Mouse (Mus musculus) limb, embryonic 13.5 days (tissue): ENCODE data around the gene B4galt2. TPM values are rescaled to one million over a fixed set of nuclear protein-coding genes. Genes with fewer than 3 reads are reported as not detected.

Experiments
- ATAC-seq: fragments of 200-750 bp; cut with Nextera tagmentation; 2 replicates; pipeline ENCODE4 v1.8.0; 2017; ENCODE audit warnings: low read depth, moderate number of reproducible peaks, moderate TSS enrichment; ENCODE audit not compliant: low FRiP score
- H3K27ac ChIP-seq: fragments of 300-500 bp; sonication (generic); 2 replicates; pipeline ENCODE4 v1.5.1; 2015; ENCODE audit warnings: inconsistent platforms, mild to moderate bottlenecking, moderate library complexity
- H3K27me3 ChIP-seq: fragments of 300-500 bp; sonication (generic); 2 replicates; pipeline ENCODE4 v1.6.1; 2015; ENCODE audit warnings: mild to moderate bottlenecking, inconsistent platforms
- H3K36me3 ChIP-seq: fragments of 300-500 bp; sonication (generic); 2 replicates; pipeline ENCODE4 v1.6.1; 2015; ENCODE audit warnings: inconsistent platforms, mild to moderate bottlenecking, moderate library complexity
- H3K4me1 ChIP-seq: fragments of 300-500 bp; sonication (generic); 2 replicates; pipeline ENCODE4 v1.6.1; 2015; ENCODE audit warnings: inconsistent platforms
- H3K4me2 ChIP-seq: fragments of 300-500 bp; sonication (generic); replicated peaks from 2 replicates; pipeline ENCODE4 v1.6.1; 2015; ENCODE audit warnings: inconsistent platforms, mild to moderate bottlenecking, moderate library complexity
- H3K4me3 ChIP-seq: fragments of 300-500 bp; sonication (generic); 2 replicates; pipeline ENCODE4 v1.5.1; 2015; ENCODE audit warnings: moderate library complexity, mild to moderate bottlenecking, inconsistent platforms
- H3K9ac ChIP-seq: fragments of 300-500 bp; sonication (generic); 2 replicates; pipeline ENCODE4 v1.6.1; 2015; ENCODE audit warnings: mild to moderate bottlenecking, inconsistent platforms
- H3K9me3 ChIP-seq: fragments of 300-500 bp; sonication (generic); 2 replicates; pipeline ENCODE4 v1.6.1; 2016; ENCODE audit warnings: inconsistent platforms
- WGBS: fragments of 180-500 bp; shearing (Covaris S2); methylation state at CpG from one replicate; pipeline ENCODE4 v1.1.7; 2015; 5-methylcytosine and 5-hydroxymethylcytosine counted together
- polyA plus RNA-seq: library from polyadenylated mRNA; unstranded; fragments of >200 nt; fragmentation: Nextera tagmentation; extraction: Ambion mirVana; gene quantifications from 2 replicates; pipeline ENCODE4 v1.2.1, GENCODE M21; 2015

The B4galt2 gene
- polyA plus RNA-seq, 1 experiment from 2014 or later, result 32.8 TPM

- ATAC-seq, result no peak
- Histone ChIP-seq H3K4me1 (peaks cover 28% of the 10 kb centered on the region), H3K9ac (no peak overlapping the region), H3K4me2 (no peak overlapping the region), H3K4me3 (no peak overlapping the region), H3K36me3 (peaks cover 2% of the 10 kb centered on the region), H3K9me3 (no peaks in the 10 kb centered on the region), H3K27ac (no peak overlapping the region), H3K27me3 (no peaks in the 10 kb centered on the region)
- 86% methylated on average over 4 of the region's 4 CpGs for WGBS
Observed at GRCm38 (mm10) chr4:117917402-117917801, 34.1 kb upstream of the B4galt2 start.

GRCm38 (mm10) chr4:117916386-117916785, 33.1 kb upstream of the B4galt2 start:
- 89% methylated on average over 5 of the region's 5 CpGs for WGBS
- no peak overlapping the region for H3K27ac ChIP-seq
- 0 out of 2 replicates have a peak overlapping the region, but pooled peaks have one; percentile 100 for H3K4me2 ChIP-seq
- H3K4me1 ChIP-seq, result peaks cover 28% of the 10 kb centered on the region
- H3K27me3 ChIP-seq, result no peaks in the 10 kb centered on the region
- no peak overlapping the region for H3K9ac ChIP-seq
- no peak overlapping the region for H3K4me3 ChIP-seq
- no peak for ATAC-seq
- H3K9me3 ChIP-seq, result no peaks in the 10 kb centered on the region
- peaks cover 12% of the 10 kb centered on the region for H3K36me3 ChIP-seq

- Histone ChIP-seq H3K36me3 (peaks cover 20% of the 10 kb centered on the region), H3K27ac (no peak overlapping the region), H3K27me3 (no peaks in the 10 kb centered on the region), H3K4me2 (peak overlapping the region; percentile 100), H3K9me3 (no peaks in the 10 kb centered on the region), H3K4me1 (peaks cover 28% of the 10 kb centered on the region), H3K4me3 (peak overlapping the region; percentile 80), H3K9ac (peak overlapping the region; percentile 92)
- no peak for ATAC-seq
- 5% methylated on average over 19 of the region's 19 CpGs for WGBS
Observed at GRCm38 (mm10) chr4:117915489-117916105, 32.3 kb upstream of the B4galt2 start.

GRCm38 (mm10) chr4:117914591-117915442, 31.5 kb upstream of the B4galt2 start, which contains the start of gene Ipo13:
TSS of gene Ipo13 (minus strand) at chr4:117914999.
- Histone ChIP-seq H3K27me3 (no peaks in the 10 kb centered on the region), H3K36me3 (peaks cover 27% of the 10 kb centered on the region), H3K4me3 (peak within 1 kb of the TSS; percentile 80), H3K9me3 (no peaks in the 10 kb centered on the region), H3K4me1 (peaks cover 28% of the 10 kb centered on the region), H3K27ac (peak within 1 kb of the TSS; percentile 75; the same call in 1 of the 2 replicates), H3K9ac (peak within 1 kb of the TSS; percentile 92), H3K4me2 (peak within 1 kb of the TSS; percentile 100)
- under 1% methylated on average over 61 of the region's 61 CpGs for WGBS
- peak; percentile 95 for ATAC-seq

GRCm38 (mm10) chr4:117914031-117914430, 30.7 kb upstream of the B4galt2 start:
- Histone ChIP-seq H3K9me3 (no peaks in the 10 kb centered on the region), H3K4me3 (peak overlapping the region; percentile 80), H3K4me1 (peaks cover 32% of the 10 kb centered on the region), H3K27ac (no peak overlapping the region), H3K27me3 (no peaks in the 10 kb centered on the region), H3K36me3 (peaks cover 34% of the 10 kb centered on the region), H3K4me2 (peak overlapping the region; percentile 100), H3K9ac (peak overlapping the region; percentile 92)
- 0 out of 2 replicates have a peak, but pooled peaks have one; percentile 1 for ATAC-seq
- WGBS, result 17% methylated on average over 8 of the region's 8 CpGs

- Histone ChIP-seq H3K27ac (no peak overlapping the region), H3K9ac (peak overlapping the region; percentile 92), H3K4me1 (peaks cover 37% of the 10 kb centered on the region), H3K4me2 (peak overlapping the region; percentile 100), H3K36me3 (peaks cover 38% of the 10 kb centered on the region), H3K27me3 (no peaks in the 10 kb centered on the region), H3K4me3 (peak overlapping the region; percentile 80), H3K9me3 (no peaks in the 10 kb centered on the region)
- 60% methylated on average over 3 of the region's 3 CpGs for WGBS
- ATAC-seq, result no peak
Observed at GRCm38 (mm10) chr4:117913421-117913820, 30.1 kb upstream of the B4galt2 start.

- ATAC-seq, result no peak
- Histone ChIP-seq H3K36me3 (peaks cover 42% of the 10 kb centered on the region), H3K4me3 (peak overlapping the region; percentile 80; the same call in 1 of the 2 replicates), H3K4me1 (peaks cover 37% of the 10 kb centered on the region), H3K27me3 (no peaks in the 10 kb centered on the region), H3K9ac (peak overlapping the region; percentile 53), H3K27ac (no peak overlapping the region), H3K9me3 (no peaks in the 10 kb centered on the region), H3K4me2 (peak overlapping the region; percentile 100)
- WGBS, result 54% methylated on average over 7 of the region's 7 CpGs
Observed at GRCm38 (mm10) chr4:117912685-117913273, 29.5 kb upstream of the B4galt2 start.

GRCm38 (mm10) chr4:117912131-117912561, 28.9 kb upstream of the B4galt2 start:
- peaks cover 37% of the 10 kb centered on the region for H3K4me1 ChIP-seq
- no peak overlapping the region for H3K4me2 ChIP-seq
- H3K9me3 ChIP-seq, result no peaks in the 10 kb centered on the region
- peaks cover 46% of the 10 kb centered on the region for H3K36me3 ChIP-seq
- no peak overlapping the region for H3K9ac ChIP-seq
- H3K27me3 ChIP-seq, result no peaks in the 10 kb centered on the region
- 89% methylated on average over 13 of the region's 13 CpGs for WGBS
- no peak overlapping the region for H3K4me3 ChIP-seq
- ATAC-seq, result no peak
- no peak overlapping the region for H3K27ac ChIP-seq

- Histone ChIP-seq H3K27ac (no peak overlapping the region), H3K27me3 (no peaks in the 10 kb centered on the region), H3K4me1 (peaks cover 23% of the 10 kb centered on the region), H3K9ac (no peak overlapping the region; the same call in 1 of the 2 replicates), H3K4me2 (no peak overlapping the region), H3K4me3 (no peak overlapping the region), H3K9me3 (no peaks in the 10 kb centered on the region), H3K36me3 (peaks cover 72% of the 10 kb centered on the region)
- 77% methylated on average over 8 of the region's 8 CpGs for WGBS
- ATAC-seq, result no peak
Observed at GRCm38 (mm10) chr4:117908834-117909453, 25.7 kb upstream of the B4galt2 start.

GRCm38 (mm10) chr4:117906196-117906595, 22.9 kb upstream of the B4galt2 start:
- ATAC-seq, result no peak

GRCm38 (mm10) chr4:117904761-117905160, 21.5 kb upstream of the B4galt2 start:
- Histone ChIP-seq H3K27ac (no peak overlapping the region), H3K36me3 (peaks cover 85% of the 10 kb centered on the region), H3K9me3 (no peaks in the 10 kb centered on the region), H3K9ac (no peak overlapping the region), H3K4me1 (peaks cover 9% of the 10 kb centered on the region), H3K4me2 (no peak overlapping the region), H3K27me3 (no peaks in the 10 kb centered on the region), H3K4me3 (no peak overlapping the region)
- ATAC-seq, result no peak
- 91% methylated on average over 8 of the region's 8 CpGs for WGBS

More at GRCm38 (mm10) chr4:117906196-117906595, 22.9 kb upstream of the B4galt2 start:
- no peak overlapping the region for H3K27ac ChIP-seq
- no peaks in the 10 kb centered on the region for H3K27me3 ChIP-seq
- H3K4me2 ChIP-seq, result no peak overlapping the region
- H3K4me1 ChIP-seq, result peaks cover 9% of the 10 kb centered on the region
- peaks cover 85% of the 10 kb centered on the region for H3K36me3 ChIP-seq
- no peaks in the 10 kb centered on the region for H3K9me3 ChIP-seq
- 94% methylated on average over 3 of the region's 3 CpGs for WGBS
- H3K9ac ChIP-seq, result no peak overlapping the region
- H3K4me3 ChIP-seq, result no peak overlapping the region
